In genomic region chr9:71959259-71960025, GRCm38 (mm10) we compare ENCODE assay signal across 8 mouse cellular contexts.
DNase-seq lines count a peak whose midpoint lies in the region; ATAC-seq lines count a peak whose summit lies in the region.

No protein-coding gene starts in this region.

- 0 out of 2 replicates have a peak, but pooled peaks cover 4% of the 10 kb centered on the region for H3K36me3 ChIP-seq in forebrain, embryonic 10.5 days (replicated peaks)
- H3K36me3 ChIP-seq in heart, embryonic 16.5 days (ENCODE audit: control insufficient read depth, insufficient read depth): no peaks in the 10 kb centered on the region
- H3K36me3 ChIP-seq in stomach, embryonic 16.5 days (ENCODE audit: control insufficient read depth, insufficient read depth, low read length): no peaks in the 10 kb centered on the region

- no peaks in the 10 kb centered on the region for H3K9me3 ChIP-seq in forebrain, embryonic 10.5 days
- no peaks in the 10 kb centered on the region for H3K9me3 ChIP-seq in heart, embryonic 16.5 days (replicated peaks; ENCODE audit: control insufficient read depth, low read length)
- no peaks in the 10 kb centered on the region for H3K9me3 ChIP-seq in stomach, embryonic 16.5 days (replicated peaks; ENCODE audit: control insufficient read depth, low read length)

- peak; percentile 80 for ATAC-seq in heart, embryonic 16.5 days (replicated peaks; ENCODE audit: extremely low read depth, insufficient read depth, low FRiP score)
- ATAC-seq in stomach, embryonic 16.5 days (ENCODE audit: insufficient read depth, low FRiP score): peak; percentile 58; the same call in 1 of the 2 replicates

- WGBS in forebrain, embryonic 10.5 days: 70% methylated on average over 11 of the region's 11 CpGs
- WGBS in heart, embryonic 16.5 days: 59% methylated on average over 11 of the region's 11 CpGs
- WGBS in stomach, embryonic 16.5 days: 61% methylated on average over 11 of the region's 11 CpGs

- H3K27ac ChIP-seq in forebrain, embryonic 10.5 days: 0 out of 2 replicates have a peak overlapping the region, but pooled peaks have one; percentile 16
- H3K27ac ChIP-seq in heart, embryonic 16.5 days (ENCODE audit: low read length): peak overlapping the region; percentile 70
- no peak overlapping the region; the same call in none of the 2 replicates for H3K27ac ChIP-seq in stomach, embryonic 16.5 days (ENCODE audit: low read length)

- no peak overlapping the region; the same call in 1 of the 2 replicates for H3K4me2 ChIP-seq in heart, embryonic 16.5 days (ENCODE audit: low read depth, low read length)
- no peak overlapping the region for H3K4me2 ChIP-seq in stomach, embryonic 16.5 days (ENCODE audit: low read depth, low read length)

- peak; percentile 58 for DNase-seq in layer of hippocampus, adult 11-12 months (ENCODE audit: low spot score)
- DNase-seq in layer of hippocampus, adult 9-10 months (ENCODE audit: low spot score): no peak
- no peak for DNase-seq in forebrain, embryonic 10.5 days (ENCODE audit: extremely low spot score, low spot score)
- peak; percentile 30 to 54 for DNase-seq in left cerebral cortex, postnatal 14 days (ENCODE audit: low spot score in 2 of 2)
- no peak for DNase-seq in cerebellum, adult 18-20 months
- no peak for DNase-seq in cerebellum, adult 9-11 months

- H3K9ac ChIP-seq in heart, embryonic 16.5 days (ENCODE audit: low read length): no peak overlapping the region
- no peak overlapping the region; the same call in 1 of the 2 replicates for H3K9ac ChIP-seq in stomach, embryonic 16.5 days (ENCODE audit: low read length)

- H3K27me3 ChIP-seq in forebrain, embryonic 10.5 days (ENCODE audit: poor library complexity, severe bottlenecking): no peaks in the 10 kb centered on the region
- H3K27me3 ChIP-seq in heart, embryonic 16.5 days (ENCODE audit: control insufficient read depth, insufficient read depth, low read length): no peaks in the 10 kb centered on the region
- no peaks in the 10 kb centered on the region for H3K27me3 ChIP-seq in stomach, embryonic 16.5 days (ENCODE audit: control insufficient read depth, insufficient read depth, low read length)

- intact Hi-C loops in left cerebral cortex, postnatal 14 days (cut with DNase I): no loop called here

- H3K4me3 ChIP-seq in forebrain, embryonic 10.5 days: no peak overlapping the region
- no peak overlapping the region for H3K4me3 ChIP-seq in heart, embryonic 16.5 days (ENCODE audit: low read length)
- H3K4me3 ChIP-seq in stomach, embryonic 16.5 days (replicated peaks; ENCODE audit: low read length): no peak overlapping the region

- peaks cover 15% of the 10 kb centered on the region for H3K4me1 ChIP-seq in forebrain, embryonic 10.5 days
- H3K4me1 ChIP-seq in heart, embryonic 16.5 days (ENCODE audit: control insufficient read depth, insufficient read depth, low read length): peaks cover 16% of the 10 kb centered on the region
- 0 out of 2 replicates have a peak, but pooled peaks cover 2% of the 10 kb centered on the region for H3K4me1 ChIP-seq in stomach, embryonic 16.5 days (ENCODE audit: control insufficient read depth, insufficient read depth, low read length)

Comparison
In these comparisons a context has a peak if more than half of its experiments do, and no peak if none do; other contexts are left out.
1. DNase-seq: peak in layer of hippocampus, adult 11-12 months (single experiment) and left cerebral cortex, postnatal 14 days (2 of 2); none in layer of hippocampus, adult 9-10 months (single experiment), forebrain, embryonic 10.5 days (single experiment), cerebellum, adult 18-20 months (0 of 2) and cerebellum, adult 9-11 months (single experiment).